Mouse (Mus musculus): ENCODE data around the gene Tmem87a. TPM values are rescaled to one million over a fixed set of nuclear protein-coding genes. Genes with fewer than 3 reads are reported as not detected.

Tmem87a gene
- total RNA-seq, 1 experiment from 2014 or later, result 49.7 TPM

GRCm38 (mm10) chr2:120367416-120368207 lies 36.3 kb downstream of the Tmem87a start:
- no peak for ATAC-seq (replicated peaks; ENCODE audit: low read depth, poor library complexity, severe bottlenecking)

GRCm38 (mm10) chr2:120366501-120366900 lies 37.4 kb downstream of the Tmem87a start:
- no peak for ATAC-seq (replicated peaks; ENCODE audit: low read depth, poor library complexity, severe bottlenecking)

GRCm38 (mm10) chr2:120360425-120360824 lies 43.5 kb downstream of the Tmem87a start:
- ATAC-seq (replicated peaks; ENCODE audit: low read depth, poor library complexity, severe bottlenecking), result no peak

GRCm38 (mm10) chr2:120352682-120353646 lies 50.9 kb downstream of the Tmem87a start, which contains the start of gene Vps39:
TSS of gene Vps39 (minus strand) at chr2:120353137.
- ATAC-seq (replicated peaks; ENCODE audit: low read depth, poor library complexity, severe bottlenecking), result peak; percentile 91

- no peak for ATAC-seq (replicated peaks; ENCODE audit: low read depth, poor library complexity, severe bottlenecking)
Observed at GRCm38 (mm10) chr2:120351321-120351720, 52.6 kb downstream of the Tmem87a start.

- ATAC-seq (replicated peaks; ENCODE audit: low read depth, poor library complexity, severe bottlenecking), result peak; percentile 76
Observed at GRCm38 (mm10) chr2:120348120-120348519, 55.8 kb downstream of the Tmem87a start.

- no peak for ATAC-seq (replicated peaks; ENCODE audit: low read depth, poor library complexity, severe bottlenecking)
Observed at GRCm38 (mm10) chr2:120341741-120342140, 62.2 kb downstream of the Tmem87a start.

GRCm38 (mm10) chr2:120337886-120338285 lies 66.0 kb downstream of the Tmem87a start:
- ATAC-seq (replicated peaks; ENCODE audit: low read depth, poor library complexity, severe bottlenecking), result 0 out of 2 replicates have a peak, but pooled peaks have one; percentile 42

- ATAC-seq (replicated peaks; ENCODE audit: low read depth, poor library complexity, severe bottlenecking), result no peak
Observed at GRCm38 (mm10) chr2:120331575-120331974, 72.3 kb downstream of the Tmem87a start.

GRCm38 (mm10) chr2:120315077-120315476 lies 88.8 kb downstream of the Tmem87a start:
- no peak for ATAC-seq (replicated peaks; ENCODE audit: low read depth, poor library complexity, severe bottlenecking)

- ATAC-seq (replicated peaks; ENCODE audit: low read depth, poor library complexity, severe bottlenecking), result no peak
Observed at GRCm38 (mm10) chr2:120314487-120314886, 89.4 kb downstream of the Tmem87a start.

- no peak for ATAC-seq (replicated peaks; ENCODE audit: low read depth, poor library complexity, severe bottlenecking)
Observed at GRCm38 (mm10) chr2:120313976-120314375, 89.9 kb downstream of the Tmem87a start, which contains the start of gene Pla2g4f. TSS of gene Pla2g4f (minus strand) at chr2:120314165.

GRCm38 (mm10) chr2:120312276-120312825 lies 91.6 kb downstream of the Tmem87a start:
- no peak for ATAC-seq (replicated peaks; ENCODE audit: low read depth, poor library complexity, severe bottlenecking)

Other genes starting within 250 kb of the Tmem87a start
- gene Ehd4, start 249.5 kb downstream of the Tmem87a start, total RNA-seq (2017), result 28.3 and 31.0 TPM in 2 replicates
- not detected in 2 replicates for gene Pla2g4e, start 158.8 kb downstream of the Tmem87a start, total RNA-seq (2017)
- not detected in 2 replicates for gene Pla2g4d, start 114.9 kb downstream of the Tmem87a start, total RNA-seq (2017)
- 0.27 TPM in 1 of 2 replicates, not detected in the other for gene Pla2g4f, start 89.9 kb downstream of the Tmem87a start, total RNA-seq (2017)
- gene Vps39, start 51.0 kb downstream of the Tmem87a start, total RNA-seq (2017), result 42.8 and 44.3 TPM in 2 replicates
- 20.6 and 21.9 TPM in 2 replicates for gene Ganc, start 217 bp downstream of the Tmem87a start, total RNA-seq (2017)
- gene Capn3, start 51.9 kb upstream of the Tmem87a start, total RNA-seq (2017), result 1.2 and 1.7 TPM in 2 replicates
- 81.8 and 174 TPM in 2 replicates for gene Zfp106, start 159.7 kb upstream of the Tmem87a start, total RNA-seq (2017)
- 65.1 and 76.5 TPM in 2 replicates for gene Snap23, start 163.6 kb upstream of the Tmem87a start, total RNA-seq (2017)
- 22.5 and 28.5 TPM in 2 replicates for gene Haus2, start 205.3 kb upstream of the Tmem87a start, total RNA-seq (2017)
- gene Lrrc57, start 205.4 kb upstream of the Tmem87a start, total RNA-seq (2017), result 15.0 and 22.8 TPM in 2 replicates
- 1.6 and 2.5 TPM in 2 replicates for gene Stard9, start 225.0 kb upstream of the Tmem87a start, total RNA-seq (2017)

All from common myeloid progenitor, adult 5-6 weeks (primary cell).